Mouse (Mus musculus): ENCODE measurements around the gene Grm7.

DNA sequence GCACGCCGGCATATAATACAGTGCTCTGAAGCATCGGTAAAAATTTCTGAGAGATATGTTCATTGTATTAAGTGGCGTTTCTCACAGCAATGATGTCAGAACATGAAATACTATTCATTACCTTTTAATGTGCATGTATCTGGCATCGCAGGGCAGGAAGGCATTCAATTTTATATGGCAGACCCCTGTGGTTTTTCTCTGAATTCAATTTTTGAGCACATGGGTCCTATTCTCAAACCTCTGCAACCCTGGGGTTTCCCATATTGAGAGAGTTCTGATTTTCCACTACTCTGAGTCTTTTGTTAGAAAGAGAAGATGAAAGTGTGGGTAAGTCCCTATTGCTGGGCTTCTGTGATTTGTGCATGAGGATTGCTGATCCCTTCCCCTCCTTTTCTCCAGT, 110.5 kb downstream of the Grm7 start:
- TF ChIP-seq ZC3H11A (IDR thresholded peaks at IDR 0.05; ENCODE audit: borderline replicate concordance, low read depth, low read length) (no peak), CHD2 (IDR thresholded peaks at IDR 0.05; ENCODE audit: low read depth, low read length) (no peak), ZNF384 (IDR thresholded peaks at IDR 0.05; ENCODE audit: low read depth, low read length) (no peak)
